Mouse (Mus musculus) R1 (cell line): Measurements from ENCODE around the gene Mtrr.
"Not testable (repeated sequence)": the region's sequence is repeated elsewhere in the genome, so short reads cannot be mapped to it uniquely, and the experiment has no call there.

Experiments used
- DNase-seq: peaks from one replicate; pipeline ENCODE4 v3.0.0-alpha.2; 2018; ENCODE audit warnings: low read depth, low spot score

The Mtrr gene

GRCm38 (mm10) chr13:68568548-68568947, 13.4 kb downstream of the Mtrr start:
- DNase-seq: peak; percentile 12

GRCm38 (mm10) chr13:68568110-68568509, 13.8 kb downstream of the Mtrr start:
- peak; percentile 59 for DNase-seq

GRCm38 (mm10) chr13:68553391-68553790, 28.6 kb downstream of the Mtrr start:
- not testable (repeated sequence) for DNase-seq
